8 mouse cellular contexts compared by ENCODE assay signal in genomic region chr10:128746972-128747645, GRCm38 (mm10). TPM values are rescaled to one million over a fixed set of nuclear protein-coding genes. Genes with fewer than 3 reads are reported as not detected.
DNase-seq lines count a peak whose midpoint lies in the region; ATAC-seq and TF ChIP-seq lines count a peak whose summit lies in the region.

No protein-coding gene starts in this region.

- H3K79me2 ChIP-seq in C2C12 (ENCODE audit: control insufficient read depth, insufficient read depth), result peaks cover 44% of the 10 kb centered on the region

- TF ChIP-seq EP300 in liver, embryonic 14.5 days (IDR thresholded peaks at IDR 0.05; ENCODE audit: low read depth), result no peak

- H3K4me1 ChIP-seq in heart, embryonic 11.5 days (ENCODE audit: control insufficient read depth, insufficient read depth, low read length), result peaks cover 26% of the 10 kb centered on the region
- peaks cover 41% of the 10 kb centered on the region for H3K4me1 ChIP-seq in forebrain, embryonic 13.5 days
- peaks cover 11 to 32% of the 10 kb centered on the region in 2 experiments for H3K4me1 ChIP-seq in liver, embryonic 14.5 days (replicated peaks; ENCODE audit: control insufficient read depth in 2 of 2, insufficient read depth in 2 of 2, low read length in 1 of 2)

- no peak for DNase-seq in heart, adult 9 months (ENCODE audit: low spot score in 2 of 2)
- DNase-seq in liver, embryonic 14.5 days (ENCODE audit: low read depth in 3 of 3, low spot score in 3 of 3), result no peak
- no peak for DNase-seq in right cerebral cortex, adult 2 months (ENCODE audit: low spot score in 2 of 2)
- no peak for DNase-seq in layer of hippocampus, adult 11-12 months (ENCODE audit: low spot score)
- DNase-seq in cerebellum, postnatal 14 days, result no peak

- no peaks in the 10 kb centered on the region for H3K9me3 ChIP-seq in heart, embryonic 11.5 days (replicated peaks; ENCODE audit: control insufficient read depth, low read length)
- no peaks in the 10 kb centered on the region for H3K9me3 ChIP-seq in forebrain, embryonic 13.5 days (replicated peaks)
- H3K9me3 ChIP-seq in liver, embryonic 14.5 days (ENCODE audit: control insufficient read depth, low read length), result no peaks in the 10 kb centered on the region

- no peak for TF ChIP-seq CTCF in C2C12 (IDR thresholded peaks at IDR 0.05; ENCODE audit: control insufficient read depth, insufficient read depth, insufficient read length)
- TF ChIP-seq CTCF in liver, embryonic 14.5 days (IDR thresholded peaks at IDR 0.05; ENCODE audit: low read depth), result no peak

- peak overlapping the region; percentile 96 for H3ac ChIP-seq in C2C12 (ENCODE audit: control insufficient read depth, insufficient read length, low read depth)

- H3K36me3 ChIP-seq in heart, embryonic 11.5 days (ENCODE audit: control insufficient read depth, insufficient read depth, low read length), result no peaks in the 10 kb centered on the region
- H3K36me3 ChIP-seq in C2C12 (ENCODE audit: control insufficient read depth, insufficient read depth), result peaks cover 19% of the 10 kb centered on the region
- H3K36me3 ChIP-seq in forebrain, embryonic 13.5 days (ENCODE audit: poor library complexity, severe bottlenecking), result no peaks in the 10 kb centered on the region
- H3K36me3 ChIP-seq in liver, embryonic 14.5 days (replicated peaks; ENCODE audit: control insufficient read depth, insufficient read depth, low read depth), result no peaks in the 10 kb centered on the region; the same call in 1 of the 2 replicates

- H3K79me3 ChIP-seq in C2C12 (ENCODE audit: low read depth), result peaks cover 35% of the 10 kb centered on the region

- peak overlapping the region; percentile 91 for H3K27ac ChIP-seq in heart, embryonic 11.5 days (ENCODE audit: low read depth, low read length)
- H3K27ac ChIP-seq in forebrain, embryonic 13.5 days, result peak overlapping the region; percentile 93
- H3K27ac ChIP-seq in liver, embryonic 14.5 days, result peak overlapping the region; percentile 84

- H3K9ac ChIP-seq in heart, embryonic 11.5 days (ENCODE audit: low read depth, low read length), result peak overlapping the region; percentile 83
- H3K9ac ChIP-seq in forebrain, embryonic 13.5 days, result peak overlapping the region; percentile 85
- H3K9ac ChIP-seq in liver, embryonic 14.5 days (replicated peaks), result peak overlapping the region; percentile 71

- H3K27me3 ChIP-seq in heart, embryonic 11.5 days (ENCODE audit: control insufficient read depth, insufficient read depth, low read length), result peaks cover 5% of the 10 kb centered on the region; the same call in 1 of the 2 replicates
- no peaks in the 10 kb centered on the region for H3K27me3 ChIP-seq in C2C12 (ENCODE audit: control insufficient read depth, insufficient read depth, insufficient read length)
- H3K27me3 ChIP-seq in forebrain, embryonic 13.5 days, result peaks cover 43% of the 10 kb centered on the region
- H3K27me3 ChIP-seq in liver, embryonic 14.5 days (ENCODE audit: control insufficient read depth, insufficient read depth, low read length), result peaks cover 33% of the 10 kb centered on the region

- 39% methylated on average over 8 of the region's 9 CpGs for WGBS in heart, embryonic 11.5 days (ENCODE audit: insufficient replicate concordance)
- WGBS in forebrain, embryonic 13.5 days, result 35% methylated on average over 9 of the region's 9 CpGs
- 42% methylated on average over 9 of the region's 9 CpGs for WGBS in liver, embryonic 14.5 days (ENCODE audit: insufficient replicate concordance)

- peak overlapping the region; percentile 70 for H3K4me2 ChIP-seq in heart, embryonic 11.5 days
- H3K4me2 ChIP-seq in forebrain, embryonic 13.5 days, result peak overlapping the region; percentile 86
- peak overlapping the region; percentile 83 for H3K4me2 ChIP-seq in liver, embryonic 14.5 days (ENCODE audit: low read depth)

- ATAC-seq in heart, embryonic 11.5 days (replicated peaks; ENCODE audit: insufficient number of reproducible peaks, low FRiP score, low TSS enrichment), result no peak
- no peak for ATAC-seq in forebrain, embryonic 13.5 days
- no peak for ATAC-seq in liver, embryonic 14.5 days (ENCODE audit: insufficient read depth)

- peak overlapping the region; percentile 76 for H3K4me3 ChIP-seq in heart, embryonic 11.5 days (ENCODE audit: low read depth, low read length)
- H3K4me3 ChIP-seq in C2C12 (ENCODE audit: insufficient read depth, poor library complexity, severe bottlenecking), result peak overlapping the region; percentile 90
- peak overlapping the region; percentile 75 for H3K4me3 ChIP-seq in forebrain, embryonic 13.5 days
- H3K4me3 ChIP-seq in liver, embryonic 14.5 days (ENCODE audit: insufficient read depth in 1 of 2, low read depth in 2 of 2, low read length in 2 of 2), result peak overlapping the region; percentile 95

TF ChIP-seq in C2C12, 6 proteins besides CTCF, POLR2A, EP300 and RAD21:
- TF ChIP-seq MAX (IDR thresholded peaks at IDR 0.05) (no peak), USF1 (IDR thresholded peaks at IDR 0.05; ENCODE audit: low read depth) (no peak), MYOD1 (IDR thresholded peaks at IDR 0.05; ENCODE audit: control insufficient read depth, insufficient read length, low read depth) (no peak)
TF ChIP-seq in C2C12: peak in this region for 0.

RNA-seq across cellular contexts. Expression of gene Pym1, which starts 0.6 kb away (rescaled TPM):
- 25.4 and 27.2 TPM in 2 replicates for polyA plus RNA-seq in heart, embryonic 11.5 days (2014; fragmentation: Nextera tagmentation; extraction: Ambion mirVana)
- polyA plus RNA-seq in C2C12 (2012; fragmentation: generic; extraction: Trizol), result 38.0 TPM
- polyA plus RNA-seq in forebrain, embryonic 13.5 days (2015; fragmentation: Nextera tagmentation; extraction: Ambion mirVana), result 49.6 and 50.2 TPM in 2 replicates
- polyA plus RNA-seq in liver, embryonic 14.5 days (2012; rRNA removed), result 14.2 and 19.5 TPM in 2 replicates
- 12.4 and 15.3 TPM in 2 replicates for polyA plus RNA-seq in liver, embryonic 14.5 days (2014; fragmentation: Nextera tagmentation; extraction: Ambion mirVana)

RNA-seq across cellular contexts. Expression of gene Dgka, which starts 2.5 kb away (rescaled TPM):
- 5.6 and 5.9 TPM in 2 replicates for polyA plus RNA-seq in heart, embryonic 11.5 days (2014; fragmentation: Nextera tagmentation; extraction: Ambion mirVana)
- polyA plus RNA-seq in C2C12 (2012; fragmentation: generic; extraction: Trizol), result 7.3 TPM
- polyA plus RNA-seq in forebrain, embryonic 13.5 days (2015; fragmentation: Nextera tagmentation; extraction: Ambion mirVana), result 3.0 and 3.6 TPM in 2 replicates
- 1.4 and 1.6 TPM in 2 replicates for polyA plus RNA-seq in liver, embryonic 14.5 days (2012; rRNA removed)
- polyA plus RNA-seq in liver, embryonic 14.5 days (2014; fragmentation: Nextera tagmentation; extraction: Ambion mirVana), result 2.0 and 2.1 TPM in 2 replicates

RNA-seq across cellular contexts. Expression of gene Cdk2, which starts 42.3 kb away (rescaled TPM):
- 91.1 and 98.5 TPM in 2 replicates for polyA plus RNA-seq in heart, embryonic 11.5 days (2014; fragmentation: Nextera tagmentation; extraction: Ambion mirVana)
- 34.7 TPM for polyA plus RNA-seq in C2C12 (2012; fragmentation: generic; extraction: Trizol)
- polyA plus RNA-seq in forebrain, embryonic 13.5 days (2015; fragmentation: Nextera tagmentation; extraction: Ambion mirVana), result 69.9 and 73.7 TPM in 2 replicates
- polyA plus RNA-seq in liver, embryonic 14.5 days (2012; rRNA removed), result 38.8 and 40.7 TPM in 2 replicates
- polyA plus RNA-seq in liver, embryonic 14.5 days (2014; fragmentation: Nextera tagmentation; extraction: Ambion mirVana), result 51.8 and 56.6 TPM in 2 replicates

RNA-seq across cellular contexts. Expression of gene Pmel, which starts 43.1 kb away (rescaled TPM):
- polyA plus RNA-seq in heart, embryonic 11.5 days (2014; fragmentation: Nextera tagmentation; extraction: Ambion mirVana), result 0.96 and 1.5 TPM in 2 replicates
- 0.16 TPM for polyA plus RNA-seq in C2C12 (2012; fragmentation: generic; extraction: Trizol)
- 0.17 and 0.21 TPM in 2 replicates for polyA plus RNA-seq in forebrain, embryonic 13.5 days (2015; fragmentation: Nextera tagmentation; extraction: Ambion mirVana)
- 0.27 and 0.31 TPM in 2 replicates for polyA plus RNA-seq in liver, embryonic 14.5 days (2012; rRNA removed)
- 0.20 and 0.50 TPM in 2 replicates for polyA plus RNA-seq in liver, embryonic 14.5 days (2014; fragmentation: Nextera tagmentation; extraction: Ambion mirVana)

RNA-seq across cellular contexts. Expression of gene Mmp19, which starts 43.6 kb away (rescaled TPM):
- 0.49 and 0.57 TPM in 2 replicates for polyA plus RNA-seq in heart, embryonic 11.5 days (2014; fragmentation: Nextera tagmentation; extraction: Ambion mirVana)
- 1.7 TPM for polyA plus RNA-seq in C2C12 (2012; fragmentation: generic; extraction: Trizol)
- polyA plus RNA-seq in forebrain, embryonic 13.5 days (2015; fragmentation: Nextera tagmentation; extraction: Ambion mirVana), result 0.35 and 0.38 TPM in 2 replicates
- 8.0 and 9.5 TPM in 2 replicates for polyA plus RNA-seq in liver, embryonic 14.5 days (2012; rRNA removed)
- 8.3 and 8.9 TPM in 2 replicates for polyA plus RNA-seq in liver, embryonic 14.5 days (2014; fragmentation: Nextera tagmentation; extraction: Ambion mirVana)
